Mouse (Mus musculus) stomach, embryonic 15.5 days (tissue): ENCODE data around the gene Cdk14. TPM values are rescaled to one million over a fixed set of nuclear protein-coding genes. Genes with fewer than 3 reads are reported as not detected.

Source experiments
- ATAC-seq: fragments of 200-750 bp; cut with Nextera tagmentation; 2 replicates; pipeline ENCODE4 v1.8.0; 2017; ENCODE audit warnings: low read depth, moderate number of reproducible peaks, moderate TSS enrichment; ENCODE audit not compliant: insufficient read depth, low FRiP score
- H3K27ac ChIP-seq: fragments of 300-500 bp; sonication (generic); 2 replicates; pipeline ENCODE4 v1.5.1; 2015; ENCODE audit warnings: mild to moderate bottlenecking, inconsistent platforms
- H3K27me3 ChIP-seq: fragments of 300-500 bp; sonication (generic); replicated peaks from 2 replicates; pipeline ENCODE4 v1.6.1; 2015; ENCODE audit warnings: inconsistent platforms
- H3K36me3 ChIP-seq: fragments of 300-500 bp; sonication (generic); 2 replicates; pipeline ENCODE4 v1.6.1; 2015; ENCODE audit warnings: inconsistent platforms
- H3K4me1 ChIP-seq: fragments of 300-500 bp; sonication (generic); 2 replicates; pipeline ENCODE4 v1.6.1; 2015; ENCODE audit warnings: inconsistent platforms
- H3K4me2 ChIP-seq: fragments of 300-500 bp; sonication (generic); 2 replicates; pipeline ENCODE4 v1.6.1; 2015; ENCODE audit warnings: mild to moderate bottlenecking, inconsistent platforms
- H3K4me3 ChIP-seq: fragments of 300-500 bp; sonication (generic); replicated peaks from 2 replicates; pipeline ENCODE4 v1.5.1; 2015; ENCODE audit warnings: inconsistent platforms
- H3K9ac ChIP-seq: fragments of 300-500 bp; sonication (generic); 2 replicates; pipeline ENCODE4 v1.6.1; 2015; ENCODE audit warnings: inconsistent platforms
- H3K9me3 ChIP-seq: fragments of 300-500 bp; sonication (generic); 2 replicates; pipeline ENCODE4 v1.6.1; 2016; ENCODE audit warnings: inconsistent platforms
- WGBS: fragments of 180-500 bp; shearing (Covaris S2); methylation state at CpG from one replicate; pipeline ENCODE4 v1.1.7; 2015; 5-methylcytosine and 5-hydroxymethylcytosine counted together
- polyA plus RNA-seq: library from polyadenylated mRNA; unstranded; fragments of >200 nt; fragmentation: Nextera tagmentation; extraction: Ambion mirVana; gene quantifications from 2 replicates; pipeline ENCODE4 v1.2.1, GENCODE M21; 2015

The Cdk14 gene
- polyA plus RNA-seq, 1 experiment from 2014 or later = 18.1 TPM

DNA sequence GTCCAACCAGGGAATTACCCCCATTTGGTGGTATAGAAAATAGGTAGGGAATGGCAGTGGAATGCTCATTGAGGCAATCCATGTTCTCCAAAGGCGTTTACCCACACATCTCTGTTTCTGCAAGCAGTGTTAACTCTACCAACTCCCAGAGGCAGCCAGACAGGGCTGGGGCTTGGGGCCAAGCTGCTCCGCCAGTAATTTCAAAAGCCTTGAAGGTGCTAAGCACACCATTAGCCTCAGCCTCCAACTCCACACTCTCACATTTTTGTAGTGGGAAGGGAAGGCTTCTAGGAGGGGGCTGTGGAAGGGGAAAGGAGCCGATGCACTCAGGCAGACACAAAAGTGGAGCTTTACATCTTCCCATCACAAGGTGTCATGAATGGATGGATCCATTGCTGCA, 525.1 kb downstream of the Cdk14 start:
- Histone ChIP-seq H3K4me1 (no peaks in the 10 kb centered on the region), H3K36me3 (no peaks in the 10 kb centered on the region), H3K27me3 (no peaks in the 10 kb centered on the region), H3K9me3 (no peaks in the 10 kb centered on the region), H3K4me2 (no peak overlapping the region), H3K9ac (no peak overlapping the region), H3K4me3 (no peak overlapping the region), H3K27ac (no peak overlapping the region)
- no peak for ATAC-seq
- 78% methylated on average over 3 of the region's 3 CpGs for WGBS

DNA sequence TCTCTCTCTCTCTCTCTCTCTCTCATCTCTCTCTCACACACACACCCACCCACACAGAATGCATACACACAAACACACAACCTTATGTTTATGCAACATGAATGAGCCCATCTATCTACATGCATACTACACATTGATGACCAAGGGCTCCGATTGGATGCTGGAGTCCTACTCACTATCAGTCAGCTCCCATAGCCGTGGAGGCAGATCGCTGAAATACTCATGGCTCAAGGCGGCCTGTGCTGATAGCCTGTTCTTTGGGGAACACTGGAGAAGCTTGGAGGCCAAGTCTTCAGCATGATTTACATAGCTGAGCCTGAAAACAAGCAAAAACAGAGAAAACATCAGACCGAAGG, 526.3 kb downstream of the Cdk14 start:
- no peak for ATAC-seq
- Histone ChIP-seq H3K9me3 (no peaks in the 10 kb centered on the region), H3K4me3 (no peak overlapping the region), H3K36me3 (no peaks in the 10 kb centered on the region), H3K9ac (no peak overlapping the region), H3K4me1 (no peaks in the 10 kb centered on the region), H3K27ac (peak overlapping the region; percentile 35; the same call in 1 of the 2 replicates), H3K4me2 (no peak overlapping the region), H3K27me3 (no peaks in the 10 kb centered on the region)
- WGBS = 79% methylated on average over 5 of the region's 5 CpGs

DNA sequence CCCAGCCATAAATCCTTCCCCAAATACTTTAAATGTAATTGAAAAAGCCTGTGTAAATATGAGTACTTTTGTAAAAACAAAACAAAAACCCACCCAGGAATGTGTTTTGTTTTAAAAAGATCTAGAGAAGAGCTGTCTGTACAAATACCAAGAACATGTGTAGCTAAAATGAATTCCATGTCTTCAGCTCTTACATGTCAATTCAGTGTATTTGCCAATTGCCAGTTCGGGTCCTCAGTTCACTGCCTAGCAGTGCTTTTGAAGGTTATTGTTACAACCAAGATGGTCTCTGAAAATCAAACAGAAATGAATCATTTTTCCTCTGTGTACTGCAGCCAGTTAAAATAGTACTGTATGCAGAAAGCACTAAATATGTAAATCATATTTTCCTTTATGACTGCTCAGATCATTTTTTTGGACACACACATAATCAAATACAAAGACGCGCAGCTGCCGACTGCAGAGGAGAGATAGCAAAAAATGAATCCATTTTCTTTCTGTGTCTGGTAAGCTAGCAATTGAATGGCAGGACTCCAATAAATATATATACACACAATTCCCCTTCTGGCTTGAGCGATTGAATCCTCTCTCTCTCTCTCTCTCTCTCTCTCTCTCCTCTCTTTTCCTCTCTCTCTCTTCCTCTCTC, 526.8 kb downstream of the Cdk14 start:
- WGBS = 43% methylated on average over 5 of the region's 5 CpGs
- Histone ChIP-seq H3K27me3 (no peaks in the 10 kb centered on the region), H3K36me3 (no peaks in the 10 kb centered on the region), H3K4me3 (no peak overlapping the region), H3K27ac (no peak overlapping the region), H3K4me1 (no peaks in the 10 kb centered on the region), H3K9ac (no peak overlapping the region), H3K4me2 (no peak overlapping the region), H3K9me3 (no peaks in the 10 kb centered on the region)
- ATAC-seq = no peak

DNA sequence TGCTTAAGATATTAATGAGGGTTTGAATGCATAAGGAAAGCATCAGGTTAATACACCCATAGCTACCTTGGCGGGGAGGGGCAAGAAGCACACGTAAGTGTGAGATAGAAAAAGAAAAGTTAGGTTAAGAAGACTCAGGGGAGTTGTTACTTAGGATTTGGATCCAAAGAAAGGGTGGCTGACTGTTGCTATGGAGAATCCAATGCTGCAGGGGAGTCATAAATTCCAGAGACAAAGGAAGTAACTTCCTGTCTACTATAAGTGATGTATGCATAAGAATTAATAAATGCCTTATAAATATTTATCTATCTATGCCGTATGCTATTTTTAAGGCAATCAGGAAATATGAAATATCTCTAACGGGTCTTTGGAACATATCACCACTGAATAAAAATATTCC, 527.4 kb downstream of the Cdk14 start:
- H3K27ac ChIP-seq = no peak overlapping the region
- no peak overlapping the region for H3K4me3 ChIP-seq
- H3K27me3 ChIP-seq = no peaks in the 10 kb centered on the region
- no peaks in the 10 kb centered on the region for H3K36me3 ChIP-seq
- H3K4me1 ChIP-seq = no peaks in the 10 kb centered on the region
- no peak overlapping the region for H3K9ac ChIP-seq
- no peaks in the 10 kb centered on the region for H3K9me3 ChIP-seq
- WGBS = 46% methylated on average over 4 of the region's 4 CpGs
- ATAC-seq = no peak
- no peak overlapping the region for H3K4me2 ChIP-seq

DNA sequence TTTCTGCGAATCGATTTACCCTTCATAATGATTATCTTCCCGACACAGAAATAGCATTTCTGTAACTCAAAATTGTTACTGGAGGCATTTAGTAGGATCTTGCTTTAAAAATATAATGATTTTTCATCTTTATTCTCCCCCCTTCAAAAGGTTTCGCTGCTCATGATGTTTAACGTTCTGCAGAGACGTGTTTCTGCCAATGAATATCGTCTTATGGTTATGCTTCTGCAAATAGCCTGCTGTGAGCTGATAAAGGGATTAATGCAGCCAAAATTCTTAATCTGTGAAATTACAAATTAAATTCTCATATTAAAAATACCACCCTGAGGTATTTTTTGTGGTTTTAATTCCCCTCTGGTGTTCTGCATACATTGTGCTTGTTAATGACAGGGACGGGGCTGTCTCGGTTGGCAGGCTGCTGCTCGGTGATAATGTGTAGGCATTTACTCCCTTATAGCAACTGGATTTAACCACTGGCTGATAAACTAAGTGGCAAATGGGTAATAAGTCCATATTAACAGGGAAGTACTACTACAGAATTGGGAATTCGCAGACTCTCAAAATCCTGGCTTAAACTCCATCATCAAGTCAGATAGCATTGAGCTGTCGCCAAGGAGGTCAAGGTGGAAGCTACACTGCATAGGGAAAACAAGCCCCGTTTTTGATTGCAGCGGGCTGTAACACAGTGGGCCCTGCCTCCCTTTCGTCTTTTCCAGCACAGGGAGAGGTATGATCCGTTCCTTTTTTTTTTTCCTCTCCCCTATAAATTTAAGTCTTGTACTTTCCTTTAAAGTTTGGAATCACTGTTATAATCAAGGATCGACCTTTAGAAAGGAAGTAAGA, 528.0 kb downstream of the Cdk14 start:
- Histone ChIP-seq H3K36me3 (no peaks in the 10 kb centered on the region), H3K9ac (no peak overlapping the region), H3K27ac (no peak overlapping the region), H3K9me3 (no peaks in the 10 kb centered on the region), H3K4me2 (no peak overlapping the region), H3K27me3 (no peaks in the 10 kb centered on the region), H3K4me1 (no peaks in the 10 kb centered on the region), H3K4me3 (no peak overlapping the region)
- 80% methylated on average over 17 of the region's 17 CpGs for WGBS
- ATAC-seq = no peak

DNA sequence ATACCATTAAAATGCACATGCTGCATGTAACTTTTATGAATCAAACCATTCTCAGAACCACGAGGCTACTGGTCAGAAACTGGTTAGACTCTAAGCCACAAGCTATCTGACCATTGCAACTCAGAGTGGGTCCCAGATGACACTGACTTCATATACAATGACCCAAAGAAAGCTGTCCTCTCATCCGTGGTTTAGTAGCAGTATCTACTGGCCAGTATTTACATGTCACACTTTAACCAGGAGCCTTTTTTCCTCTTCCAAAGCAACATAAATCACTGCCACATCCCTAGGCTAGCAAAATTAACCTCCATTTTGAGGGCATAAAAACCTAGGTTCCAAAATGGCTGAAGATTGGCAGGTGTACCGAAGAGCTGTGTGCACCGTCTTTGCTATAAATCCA, 533.0 kb downstream of the Cdk14 start:
- Histone ChIP-seq H3K9ac (no peak overlapping the region), H3K4me1 (no peaks in the 10 kb centered on the region), H3K27me3 (no peaks in the 10 kb centered on the region), H3K27ac (no peak overlapping the region), H3K9me3 (no peaks in the 10 kb centered on the region), H3K4me2 (no peak overlapping the region), H3K4me3 (no peak overlapping the region), H3K36me3 (no peaks in the 10 kb centered on the region)
- ATAC-seq = no peak
- 80% methylated on average over 4 of the region's 4 CpGs for WGBS

DNA sequence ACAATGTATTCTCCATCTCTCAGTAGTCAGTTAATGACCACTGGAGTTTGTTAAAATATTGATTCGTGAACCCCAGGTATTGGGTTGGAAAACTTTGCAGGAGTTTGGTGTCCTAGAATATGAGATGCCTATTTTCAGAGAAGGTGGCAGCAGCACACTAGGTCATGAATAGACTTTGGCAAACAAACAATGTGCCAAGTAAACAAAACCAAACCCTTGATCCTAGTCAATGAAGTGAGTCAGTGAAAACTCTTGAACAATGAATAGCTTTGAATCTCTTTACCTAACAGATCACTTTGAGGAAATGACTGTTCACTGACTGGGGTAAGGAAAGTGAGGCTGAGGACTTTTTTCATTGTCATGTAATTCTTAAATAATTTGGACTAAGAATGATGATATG, 537.3 kb downstream of the Cdk14 start:
- Histone ChIP-seq H3K36me3 (no peaks in the 10 kb centered on the region), H3K9me3 (no peaks in the 10 kb centered on the region), H3K4me3 (no peak overlapping the region), H3K4me2 (no peak overlapping the region), H3K9ac (no peak overlapping the region), H3K4me1 (no peaks in the 10 kb centered on the region), H3K27ac (no peak overlapping the region), H3K27me3 (no peaks in the 10 kb centered on the region)
- no peak for ATAC-seq
- WGBS = 87% methylated on average over 1 of the region's 1 CpGs

DNA sequence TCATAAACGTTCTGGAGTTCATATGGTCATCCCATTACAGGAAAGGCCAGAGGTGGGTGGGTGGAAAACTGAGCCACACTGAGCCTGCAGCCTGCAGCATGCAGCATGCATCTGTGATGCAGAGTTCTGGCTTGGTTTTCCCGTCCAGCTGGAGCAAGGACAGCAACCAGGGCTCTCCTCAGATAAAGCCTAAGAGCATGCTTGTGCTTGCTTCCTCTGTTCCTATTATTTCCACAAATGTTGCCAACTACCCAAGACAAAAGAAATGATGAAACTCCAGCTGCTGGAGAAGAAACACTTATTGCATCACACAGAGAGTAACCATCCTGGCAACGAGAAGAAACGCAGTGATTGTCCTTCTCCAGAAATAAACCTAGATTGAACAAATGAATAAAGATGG, 539.8 kb downstream of the Cdk14 start:
- H3K9me3 ChIP-seq = no peaks in the 10 kb centered on the region
- H3K4me1 ChIP-seq = no peaks in the 10 kb centered on the region
- no peak for ATAC-seq
- no peak overlapping the region for H3K4me2 ChIP-seq
- no peak overlapping the region for H3K9ac ChIP-seq
- H3K27ac ChIP-seq = no peak overlapping the region; the same call in 1 of the 2 replicates
- no peaks in the 10 kb centered on the region for H3K36me3 ChIP-seq
- H3K4me3 ChIP-seq = no peak overlapping the region
- no peaks in the 10 kb centered on the region for H3K27me3 ChIP-seq
- WGBS = 50% methylated on average over 4 of the region's 4 CpGs

DNA sequence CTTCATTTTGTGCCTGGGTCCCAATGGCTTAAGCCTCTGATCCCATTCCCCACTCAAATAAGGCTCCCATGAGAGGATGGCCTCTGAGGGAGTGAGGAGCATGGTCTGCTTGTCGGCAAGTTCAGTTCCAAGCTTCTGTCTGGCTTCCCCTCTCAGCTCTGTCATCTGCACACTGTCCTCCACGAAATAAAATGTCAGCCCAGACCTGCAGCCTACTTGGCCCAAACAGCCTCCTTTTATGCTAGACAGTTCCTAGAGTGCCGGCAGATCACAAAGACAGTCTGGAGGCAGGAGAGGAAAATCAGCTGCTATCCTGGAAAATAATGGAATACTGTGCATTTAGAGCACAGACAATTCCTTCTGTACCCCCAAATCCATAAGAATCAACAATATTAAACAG, 541.2 kb downstream of the Cdk14 start:
- Histone ChIP-seq H3K27me3 (no peaks in the 10 kb centered on the region), H3K36me3 (no peaks in the 10 kb centered on the region)

DNA sequence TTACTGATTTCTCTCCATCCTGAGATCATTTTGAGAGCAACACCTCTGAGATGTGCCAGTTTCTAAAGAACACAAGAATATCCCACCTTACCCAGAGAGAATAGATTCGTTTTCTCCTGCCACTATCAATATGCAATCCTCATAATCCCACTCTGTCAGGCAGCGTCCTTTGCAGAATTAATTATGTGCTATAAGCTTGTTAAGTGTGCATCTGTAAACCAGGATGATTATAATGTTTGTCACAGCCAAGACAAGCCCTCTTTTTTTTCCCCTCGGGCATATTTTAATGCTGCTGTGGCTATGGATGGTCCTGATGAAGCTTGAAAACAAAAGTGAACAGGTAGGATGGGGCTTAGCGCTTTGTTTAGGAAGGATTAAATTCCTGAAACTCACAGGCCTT, 542.5 kb downstream of the Cdk14 start:
- Histone ChIP-seq H3K4me2 (no peak overlapping the region), H3K36me3 (no peaks in the 10 kb centered on the region), H3K27ac (no peak overlapping the region), H3K9me3 (no peaks in the 10 kb centered on the region), H3K9ac (no peak overlapping the region), H3K27me3 (no peaks in the 10 kb centered on the region), H3K4me3 (no peak overlapping the region), H3K4me1 (no peaks in the 10 kb centered on the region)
- WGBS = 77% methylated on average over 4 of the region's 4 CpGs
- ATAC-seq = no peak

More for the DNA sequence above, 541.2 kb downstream of the Cdk14 start:
- Histone ChIP-seq H3K4me1 (no peaks in the 10 kb centered on the region), H3K4me2 (no peak overlapping the region), H3K4me3 (no peak overlapping the region), H3K9me3 (no peaks in the 10 kb centered on the region), H3K27ac (no peak overlapping the region; the same call in 1 of the 2 replicates), H3K9ac (no peak overlapping the region)
- WGBS = 40% methylated on average over 3 of the region's 3 CpGs
- ATAC-seq = peak; percentile 10; the same call in 1 of the 2 replicates

DNA sequence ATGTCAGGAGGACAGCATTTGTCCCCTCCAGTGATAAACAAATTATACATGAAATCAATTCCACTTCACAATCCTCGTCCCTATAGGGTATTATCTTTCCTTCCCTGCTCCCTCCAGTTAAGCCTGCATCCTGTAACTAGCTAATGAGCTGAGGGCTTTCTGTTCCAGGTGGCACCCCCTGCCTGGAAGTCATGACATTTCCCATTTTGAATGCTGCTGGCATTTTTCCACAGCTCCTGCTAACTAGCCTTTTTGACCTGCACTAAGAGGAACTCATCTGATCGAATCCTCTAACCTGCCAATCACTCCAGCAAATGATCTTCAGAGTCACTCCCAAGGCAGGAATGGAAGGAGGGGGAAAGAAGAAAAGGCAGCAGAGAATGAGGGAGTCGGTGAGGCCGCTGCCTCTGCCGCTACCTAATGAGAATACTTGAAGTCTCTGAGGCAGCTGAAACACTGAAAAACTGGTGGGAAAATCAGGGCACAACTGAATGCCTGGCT, 542.9 kb downstream of the Cdk14 start:
- H3K27ac ChIP-seq = no peak overlapping the region
- H3K4me2 ChIP-seq = no peak overlapping the region
- no peaks in the 10 kb centered on the region for H3K36me3 ChIP-seq
- H3K27me3 ChIP-seq = no peaks in the 10 kb centered on the region
- H3K4me1 ChIP-seq = no peaks in the 10 kb centered on the region
- no peaks in the 10 kb centered on the region for H3K9me3 ChIP-seq
- H3K9ac ChIP-seq = no peak overlapping the region
- no peak overlapping the region for H3K4me3 ChIP-seq
- 63% methylated on average over 5 of the region's 5 CpGs for WGBS
- ATAC-seq = no peak

DNA sequence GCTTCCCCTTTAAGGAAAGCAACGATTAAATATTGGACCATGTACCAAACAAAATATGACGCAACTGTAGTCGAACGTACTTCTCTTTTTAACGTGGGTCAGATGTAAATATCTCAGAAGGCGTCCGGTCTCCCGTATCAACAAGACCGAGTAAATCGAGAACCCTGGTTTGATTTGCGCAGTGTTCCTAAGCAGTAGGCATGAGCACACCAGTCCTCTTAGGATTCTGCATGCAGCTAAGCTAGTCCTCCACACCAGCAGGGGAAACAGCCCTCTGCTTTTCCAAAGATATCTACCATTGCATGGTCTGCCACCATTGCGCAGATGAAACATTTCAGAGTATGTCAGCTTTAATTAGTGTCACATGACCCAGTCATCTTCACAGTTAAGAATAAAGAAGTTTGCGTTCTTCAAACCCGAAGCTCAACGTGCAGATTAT, 543.4 kb downstream of the Cdk14 start:
- Histone ChIP-seq H3K36me3 (no peaks in the 10 kb centered on the region), H3K27me3 (no peaks in the 10 kb centered on the region), H3K27ac (no peak overlapping the region), H3K4me2 (no peak overlapping the region), H3K9ac (no peak overlapping the region), H3K9me3 (no peaks in the 10 kb centered on the region), H3K4me1 (no peaks in the 10 kb centered on the region), H3K4me3 (no peak overlapping the region)
- WGBS = 70% methylated on average over 15 of the region's 15 CpGs
- ATAC-seq = no peak
